Mouse (Mus musculus) midbrain, embryonic 12.5 days (tissue): Measurements from ENCODE around the gene Olfr214. TPM values are rescaled to one million over a fixed set of nuclear protein-coding genes. Genes with fewer than 3 reads are reported as not detected.

Experiments
- polyA plus RNA-seq: library from polyadenylated mRNA; unstranded; fragments of >200 nt; fragmentation: Nextera tagmentation; extraction: Ambion mirVana; gene quantifications from 2 replicates; pipeline ENCODE4 v1.2.1, GENCODE M21; 2016

Olfr214 gene
- polyA plus RNA-seq, 1 experiment from 2014 or later: not detected

Other genes with a start within 250 kb of the Olfr214 start
- gene March8, start 216.2 kb upstream of the Olfr214 start, polyA plus RNA-seq: 54.6 and 65.9 TPM in 2 replicates
- gene Alox5, start 93.1 kb upstream of the Olfr214 start, polyA plus RNA-seq: 0.82 and 0.93 TPM in 2 replicates
- not detected in 2 replicates for gene Olfr211, start 65.1 kb upstream of the Olfr214 start, polyA plus RNA-seq
- gene Olfr212, start 47.7 kb upstream of the Olfr214 start, polyA plus RNA-seq: not detected in 2 replicates
- not detected in 2 replicates for gene Olfr213, start 15.8 kb upstream of the Olfr214 start, polyA plus RNA-seq
- 0.46 and 0.78 TPM in 2 replicates for gene Gm5580, start 3.1 kb upstream of the Olfr214 start, polyA plus RNA-seq
- not detected in 2 replicates for gene Olfr215, start 30.0 kb downstream of the Olfr214 start, polyA plus RNA-seq
- gene Zfp422, start 74.8 kb downstream of the Olfr214 start, polyA plus RNA-seq: 295 and 296 TPM in 2 replicates
- 4.2 and 7.1 TPM in 2 replicates for gene Depp1, start 96.4 kb downstream of the Olfr214 start, polyA plus RNA-seq
- gene Rassf4, start 119.7 kb downstream of the Olfr214 start, polyA plus RNA-seq: 31.2 and 35.2 TPM in 2 replicates
- gene Tmem72, start 162.7 kb downstream of the Olfr214 start, polyA plus RNA-seq: 0.08 and 0.13 TPM in 2 replicates